Mouse (Mus musculus): ENCODE data around the gene Cdh23. TPM values are rescaled to one million over a fixed set of nuclear protein-coding genes. Genes with fewer than 3 reads are reported as not detected.

Gene Cdh23
- polyA plus RNA-seq, 1 experiment from 2014 or later: 0.19 TPM

DNA sequence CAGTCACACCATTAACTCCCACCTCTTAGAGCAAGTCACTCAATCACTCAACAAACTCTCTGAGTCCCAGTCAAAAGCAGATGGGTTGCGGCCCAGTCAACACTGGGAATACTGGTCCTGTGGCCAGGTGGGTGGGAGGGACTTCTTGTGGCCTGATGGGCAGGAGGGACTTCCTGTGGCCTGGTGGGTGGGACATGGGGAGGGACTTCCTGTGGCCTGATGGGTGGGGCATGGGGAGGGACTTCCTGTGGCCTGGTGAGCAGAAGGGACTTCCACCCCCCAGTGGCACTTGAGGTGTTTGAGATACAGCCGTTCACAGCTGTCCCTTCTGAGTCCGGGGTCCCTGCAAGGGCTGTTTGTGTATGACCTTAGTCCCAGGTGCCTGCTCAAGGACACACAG, 27.7 kb downstream of the Cdh23 start:
- Histone ChIP-seq H3K36me3 (no peaks in the 10 kb centered on the region), H3K27me3 (replicated peaks) (no peaks in the 10 kb centered on the region), H3K9me3 (replicated peaks) (no peaks in the 10 kb centered on the region), H3K27ac (no peak overlapping the region), H3K9ac (no peak overlapping the region), H3K4me2 (no peak overlapping the region), H3K4me3 (no peak overlapping the region), H3K4me1 (no peaks in the 10 kb centered on the region)
- WGBS (ENCODE audit: insufficient replicate concordance): 69% methylated on average over 3 of the region's 3 CpGs
- no peak for ATAC-seq

DNA sequence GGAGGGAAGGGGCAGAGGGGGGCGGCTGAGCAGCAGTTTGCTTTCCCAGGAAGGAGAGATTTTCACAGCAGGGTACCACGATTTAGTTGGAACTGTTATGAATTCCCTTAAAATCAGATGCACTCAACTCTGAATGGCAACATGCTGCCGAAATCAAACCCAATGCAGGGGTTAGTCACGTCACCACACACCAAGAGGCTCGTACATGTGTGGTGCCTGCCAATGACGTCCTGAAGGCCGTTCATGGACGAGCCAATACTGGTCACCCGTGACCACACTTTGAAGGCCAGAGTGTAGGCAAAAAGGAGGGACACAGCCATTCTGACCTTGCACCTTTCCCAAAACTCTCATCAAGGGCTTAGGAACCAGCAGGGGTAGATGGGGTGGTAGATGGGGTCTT, 35.3 kb downstream of the Cdh23 start:
- WGBS (ENCODE audit: insufficient replicate concordance): 53% methylated on average over 9 of the region's 9 CpGs

DNA sequence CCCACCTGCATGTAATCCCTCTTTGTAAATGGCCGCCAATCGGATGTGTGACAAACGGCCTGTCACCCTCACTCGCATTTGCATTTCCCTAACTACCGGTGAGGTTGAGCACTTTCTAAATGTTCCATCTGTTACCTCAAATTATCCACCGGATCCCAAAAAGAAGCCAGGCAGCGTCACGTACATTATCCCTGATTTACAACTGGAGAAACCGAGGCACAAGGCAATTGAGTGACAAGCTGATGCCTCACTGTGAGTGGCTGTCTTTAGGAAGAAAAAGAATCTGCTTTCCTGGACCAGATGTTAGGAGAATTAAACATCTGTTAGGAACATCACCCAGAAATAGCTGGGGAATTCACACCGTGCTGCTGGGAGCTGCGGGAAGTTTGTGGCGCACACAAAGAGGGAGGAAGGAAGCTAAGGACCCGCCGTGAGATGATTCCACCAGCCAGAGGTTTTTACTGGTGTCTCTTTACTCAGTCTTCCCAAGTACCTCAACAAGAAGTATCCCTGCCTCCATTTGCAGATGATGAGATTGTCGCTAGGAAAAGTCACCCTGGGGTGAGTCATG, 36.8 kb downstream of the Cdh23 start:
- no peak overlapping the region for H3K27ac ChIP-seq
- no peaks in the 10 kb centered on the region for H3K9me3 ChIP-seq (replicated peaks)
- H3K4me3 ChIP-seq: no peak overlapping the region
- H3K4me2 ChIP-seq: no peak overlapping the region
- H3K36me3 ChIP-seq: no peaks in the 10 kb centered on the region
- H3K9ac ChIP-seq: no peak overlapping the region
- no peaks in the 10 kb centered on the region; the same call in 1 of the 2 replicates for H3K27me3 ChIP-seq (replicated peaks)
- no peaks in the 10 kb centered on the region for H3K4me1 ChIP-seq
- no peak for ATAC-seq
- WGBS (ENCODE audit: insufficient replicate concordance): 43% methylated on average over 15 of the region's 15 CpGs

More for the DNA sequence above, 35.3 kb downstream of the Cdh23 start:
- Histone ChIP-seq H3K4me1 (no peaks in the 10 kb centered on the region), H3K4me3 (no peak overlapping the region), H3K27ac (no peak overlapping the region), H3K9me3 (replicated peaks) (no peaks in the 10 kb centered on the region), H3K4me2 (no peak overlapping the region), H3K27me3 (replicated peaks) (no peaks in the 10 kb centered on the region; the same call in 1 of the 2 replicates), H3K9ac (no peak overlapping the region), H3K36me3 (no peaks in the 10 kb centered on the region)
- ATAC-seq: no peak

DNA sequence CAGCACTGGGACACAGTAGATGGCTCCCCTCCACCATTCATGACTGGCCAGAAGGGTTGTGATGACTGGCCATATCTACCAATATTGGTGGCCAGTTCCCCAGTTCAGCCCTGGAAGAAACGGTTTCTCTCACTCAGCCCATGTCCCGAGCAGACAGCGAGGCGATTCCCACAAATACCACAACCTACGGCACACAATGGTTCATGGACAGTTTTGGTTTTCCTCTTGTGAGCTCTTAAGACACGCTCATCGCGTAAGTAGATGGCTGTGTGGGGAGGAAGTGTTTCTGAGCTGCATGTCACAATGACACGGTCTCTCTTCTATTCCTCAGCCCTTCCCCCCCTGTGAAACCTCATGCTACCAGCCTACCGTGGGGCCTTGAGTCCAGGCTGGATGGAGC, 38.1 kb downstream of the Cdh23 start:
- no peak overlapping the region for H3K9ac ChIP-seq
- no peaks in the 10 kb centered on the region for H3K36me3 ChIP-seq
- no peaks in the 10 kb centered on the region for H3K9me3 ChIP-seq (replicated peaks)
- WGBS (ENCODE audit: insufficient replicate concordance): 22% methylated on average over 10 of the region's 10 CpGs
- H3K4me2 ChIP-seq: no peak overlapping the region
- no peak overlapping the region for H3K27ac ChIP-seq
- no peak for ATAC-seq
- no peaks in the 10 kb centered on the region; the same call in 1 of the 2 replicates for H3K27me3 ChIP-seq (replicated peaks)
- no peak overlapping the region for H3K4me3 ChIP-seq
- H3K4me1 ChIP-seq: no peaks in the 10 kb centered on the region

DNA sequence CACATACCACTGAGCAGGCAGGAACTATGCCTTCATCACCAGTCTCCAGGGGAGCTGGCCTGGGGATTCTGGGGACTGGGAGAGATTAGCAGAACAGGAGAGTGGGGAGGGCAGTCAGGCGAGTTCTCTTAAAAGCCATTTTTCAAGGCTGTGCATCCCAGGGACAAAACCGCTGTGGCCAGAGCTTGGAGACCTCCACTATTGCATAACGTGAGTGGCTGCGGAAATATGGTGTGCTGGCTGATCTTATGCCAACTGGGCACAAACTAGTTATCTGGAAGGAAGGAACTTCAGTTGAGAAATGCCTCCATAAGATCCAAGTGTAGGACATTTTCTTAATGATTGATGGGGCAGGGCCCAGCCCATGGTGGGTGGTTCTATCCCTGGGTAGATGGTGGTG, 42.6 kb downstream of the Cdh23 start:
- no peak overlapping the region for H3K27ac ChIP-seq
- no peaks in the 10 kb centered on the region for H3K9me3 ChIP-seq (replicated peaks)
- H3K9ac ChIP-seq: no peak overlapping the region
- H3K4me1 ChIP-seq: no peaks in the 10 kb centered on the region
- WGBS (ENCODE audit: insufficient replicate concordance): 72% methylated on average over 4 of the region's 4 CpGs
- no peak overlapping the region for H3K4me3 ChIP-seq
- peaks cover 3% of the 10 kb centered on the region; the same call in 1 of the 2 replicates for H3K27me3 ChIP-seq (replicated peaks)
- H3K36me3 ChIP-seq: no peaks in the 10 kb centered on the region
- no peak for ATAC-seq
- H3K4me2 ChIP-seq: no peak overlapping the region

DNA sequence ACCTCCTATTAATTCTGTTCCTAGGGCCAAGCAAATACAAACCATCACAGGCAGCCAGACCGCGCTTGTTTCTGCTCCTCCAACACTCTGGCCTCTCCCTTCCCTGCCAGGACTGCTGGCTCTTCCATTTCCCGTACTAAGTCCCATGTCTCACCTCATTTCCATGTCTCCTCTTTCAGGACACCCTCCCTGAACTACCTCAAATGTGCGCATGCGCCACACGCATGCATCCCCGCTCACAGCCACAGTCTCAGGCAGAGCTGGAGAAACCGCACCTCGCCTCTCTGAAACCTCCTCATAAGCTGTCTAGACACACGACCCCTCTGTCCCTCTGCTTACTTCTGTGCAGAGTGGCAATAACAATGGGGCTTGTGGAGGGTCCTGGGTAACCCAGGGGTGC, 43.2 kb downstream of the Cdh23 start:
- Histone ChIP-seq H3K4me3 (no peak overlapping the region), H3K4me1 (no peaks in the 10 kb centered on the region), H3K9me3 (replicated peaks) (no peaks in the 10 kb centered on the region), H3K9ac (no peak overlapping the region), H3K27ac (no peak overlapping the region), H3K4me2 (no peak overlapping the region), H3K27me3 (replicated peaks) (peaks cover 3% of the 10 kb centered on the region; the same call in 1 of the 2 replicates), H3K36me3 (no peaks in the 10 kb centered on the region)
- ATAC-seq: no peak
- 82% methylated on average over 10 of the region's 10 CpGs for WGBS (ENCODE audit: insufficient replicate concordance)

DNA sequence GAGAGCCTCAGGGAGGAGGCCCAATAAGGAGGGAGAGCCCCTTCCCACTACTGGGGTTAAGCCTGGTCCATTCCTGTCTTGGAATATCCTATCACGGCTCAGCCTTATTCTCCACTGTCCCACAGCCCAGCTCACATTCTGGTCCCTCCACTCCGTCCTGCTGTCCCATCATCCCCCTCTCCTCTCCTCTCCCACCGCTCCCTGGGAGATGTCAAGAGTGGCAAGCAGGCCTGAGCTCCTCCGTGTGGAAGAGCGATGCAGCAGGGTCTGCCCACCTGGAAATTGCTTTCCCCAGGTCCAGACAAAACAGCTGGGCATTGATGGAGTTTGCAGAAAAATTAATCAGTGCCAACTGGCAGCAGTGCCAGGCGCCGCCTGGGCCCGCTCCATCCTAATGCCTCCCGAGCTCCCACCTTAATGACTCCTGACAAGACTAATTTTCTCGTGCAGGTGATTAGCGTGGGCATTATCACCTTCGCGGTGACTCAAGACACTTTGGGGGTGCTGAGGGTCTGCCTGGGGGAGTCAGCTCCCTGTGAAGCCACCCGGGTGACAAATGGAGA, 52.1 kb downstream of the Cdh23 start:
- Histone ChIP-seq H3K9ac (no peak overlapping the region), H3K36me3 (no peaks in the 10 kb centered on the region), H3K4me2 (no peak overlapping the region), H3K27ac (no peak overlapping the region), H3K9me3 (replicated peaks) (no peaks in the 10 kb centered on the region), H3K27me3 (replicated peaks) (0 out of 2 replicates have a peak, but pooled peaks cover 6% of the 10 kb centered on the region), H3K4me3 (no peak overlapping the region), H3K4me1 (no peaks in the 10 kb centered on the region)
- ATAC-seq: no peak
- WGBS (ENCODE audit: insufficient replicate concordance): 55% methylated on average over 14 of the region's 14 CpGs

DNA sequence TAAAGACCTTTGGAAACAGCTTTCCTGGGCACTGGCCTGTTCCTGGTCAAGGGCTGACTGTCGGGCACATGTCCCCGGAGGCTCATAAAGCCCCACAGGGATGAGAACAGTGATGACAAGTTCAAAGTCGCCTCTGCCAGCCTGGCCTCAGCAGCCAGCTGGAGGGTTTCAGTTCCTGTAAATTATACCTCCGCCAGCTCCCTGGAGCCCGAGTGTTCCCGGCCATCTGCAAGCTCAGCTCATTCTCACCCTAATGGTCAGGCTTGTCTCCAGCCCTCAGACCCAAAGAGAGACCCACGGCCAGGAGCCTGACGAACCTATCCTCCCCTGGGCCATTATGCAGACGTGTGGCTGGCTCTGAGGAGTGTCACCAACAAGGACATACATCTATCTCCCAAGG, 57.0 kb downstream of the Cdh23 start:
- H3K27ac ChIP-seq: no peak overlapping the region
- H3K4me1 ChIP-seq: no peaks in the 10 kb centered on the region
- H3K9me3 ChIP-seq (replicated peaks): no peaks in the 10 kb centered on the region
- H3K9ac ChIP-seq: no peak overlapping the region
- H3K4me2 ChIP-seq: no peak overlapping the region
- WGBS (ENCODE audit: insufficient replicate concordance): 50% methylated on average over 9 of the region's 9 CpGs
- no peak overlapping the region for H3K4me3 ChIP-seq
- peaks cover 5% of the 10 kb centered on the region; the same call in 1 of the 2 replicates for H3K27me3 ChIP-seq (replicated peaks)
- no peak for ATAC-seq
- no peaks in the 10 kb centered on the region for H3K36me3 ChIP-seq

DNA sequence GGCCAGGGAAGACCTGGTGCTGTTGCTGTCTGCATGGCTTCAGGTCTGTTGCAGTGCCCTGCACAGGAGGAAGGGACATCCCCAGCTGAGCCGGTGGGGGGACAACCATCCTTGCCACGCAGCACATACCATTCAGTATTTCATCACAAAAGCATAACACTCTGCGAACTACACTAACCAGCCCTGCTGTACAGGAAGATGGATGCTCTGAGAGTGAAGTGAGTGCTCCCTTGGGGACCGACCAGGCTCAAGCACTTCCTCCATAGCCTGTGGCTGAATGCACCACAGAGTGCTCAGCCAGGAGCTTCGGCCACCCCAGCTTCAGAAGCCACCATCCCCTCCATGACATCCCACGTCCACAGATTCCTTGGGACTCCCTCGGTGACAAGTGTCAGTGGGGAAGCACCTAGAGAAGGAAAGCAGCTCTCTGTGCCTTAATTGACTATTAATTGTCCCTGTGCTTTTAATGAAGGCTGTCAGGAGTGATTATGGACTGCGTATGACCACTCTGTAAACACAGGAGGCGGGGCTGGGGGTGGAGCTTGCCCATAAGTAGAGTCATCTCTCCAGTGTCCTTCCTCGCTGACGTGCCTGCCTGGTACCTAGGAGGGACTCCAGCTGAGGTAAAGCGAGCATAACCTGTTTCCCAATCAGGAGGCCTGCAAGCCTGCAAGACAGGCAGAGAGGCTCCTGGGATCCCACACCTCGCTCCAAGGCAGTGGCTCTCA, 60.6 kb downstream of the Cdh23 start:
- Histone ChIP-seq H3K4me2 (no peak overlapping the region), H3K36me3 (no peaks in the 10 kb centered on the region), H3K9ac (no peak overlapping the region), H3K4me1 (no peaks in the 10 kb centered on the region), H3K27ac (no peak overlapping the region), H3K27me3 (replicated peaks) (no peaks in the 10 kb centered on the region; the same call in 1 of the 2 replicates), H3K9me3 (replicated peaks) (no peaks in the 10 kb centered on the region), H3K4me3 (no peak overlapping the region)
- 30% methylated on average over 13 of the region's 13 CpGs for WGBS (ENCODE audit: insufficient replicate concordance)
- ATAC-seq: no peak

DNA sequence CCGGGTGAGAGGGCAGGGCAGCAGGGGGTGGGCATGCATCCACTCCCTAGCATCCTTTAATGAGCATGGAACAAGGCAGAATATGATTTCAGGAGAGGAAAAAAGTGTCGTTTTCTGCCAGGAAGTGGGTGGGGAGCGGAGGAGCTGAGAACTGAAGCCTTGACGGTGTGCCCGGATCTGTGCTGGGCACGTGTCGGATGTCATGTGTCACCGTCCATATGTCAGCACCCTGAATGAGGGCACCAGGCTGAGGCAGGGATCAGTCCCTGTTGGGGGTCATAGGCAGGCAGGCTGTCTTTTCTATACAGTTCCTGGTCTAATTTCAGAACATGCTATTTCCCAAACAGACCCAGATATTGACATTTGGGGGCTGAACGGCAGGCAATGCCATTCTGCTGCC, 61.9 kb downstream of the Cdh23 start:
- Histone ChIP-seq H3K27me3 (replicated peaks) (no peaks in the 10 kb centered on the region; the same call in 1 of the 2 replicates), H3K9me3 (replicated peaks) (no peaks in the 10 kb centered on the region)

DNA sequence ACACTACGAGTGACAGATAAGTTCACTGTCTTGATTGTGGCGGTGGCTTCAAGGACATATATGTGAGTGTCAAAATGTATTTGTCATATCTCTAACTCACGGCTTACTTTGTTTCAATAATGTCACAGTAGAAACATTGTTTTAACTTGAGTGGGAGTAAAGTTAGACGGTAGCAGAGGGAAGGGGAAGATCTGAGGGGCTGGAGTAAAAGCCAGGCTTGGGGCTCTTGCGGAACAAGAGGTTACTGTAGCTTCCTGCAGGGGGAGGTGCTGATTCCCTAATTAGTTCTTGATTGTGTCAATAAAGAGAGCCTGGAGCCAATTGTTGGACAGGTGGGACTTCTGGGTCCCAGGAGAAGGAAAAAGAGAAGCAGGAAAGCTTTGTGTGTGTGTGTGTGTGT, 70.2 kb downstream of the Cdh23 start:
- H3K9ac ChIP-seq: no peak overlapping the region
- H3K9me3 ChIP-seq (replicated peaks): no peaks in the 10 kb centered on the region
- H3K27ac ChIP-seq: no peak overlapping the region
- no peak overlapping the region for H3K4me2 ChIP-seq
- H3K36me3 ChIP-seq: no peaks in the 10 kb centered on the region
- ATAC-seq: no peak
- no peaks in the 10 kb centered on the region for H3K27me3 ChIP-seq (replicated peaks)
- H3K4me3 ChIP-seq: no peak overlapping the region
- no peaks in the 10 kb centered on the region for H3K4me1 ChIP-seq
- 53% methylated on average over 5 of the region's 5 CpGs for WGBS (ENCODE audit: insufficient replicate concordance)

More for the DNA sequence above, 61.9 kb downstream of the Cdh23 start:
- WGBS (ENCODE audit: insufficient replicate concordance): 51% methylated on average over 9 of the region's 9 CpGs
- H3K4me1 ChIP-seq: no peaks in the 10 kb centered on the region
- H3K9ac ChIP-seq: no peak overlapping the region
- no peak for ATAC-seq
- H3K4me2 ChIP-seq: no peak overlapping the region
- no peak overlapping the region for H3K4me3 ChIP-seq
- H3K36me3 ChIP-seq: no peaks in the 10 kb centered on the region
- H3K27ac ChIP-seq: no peak overlapping the region

DNA sequence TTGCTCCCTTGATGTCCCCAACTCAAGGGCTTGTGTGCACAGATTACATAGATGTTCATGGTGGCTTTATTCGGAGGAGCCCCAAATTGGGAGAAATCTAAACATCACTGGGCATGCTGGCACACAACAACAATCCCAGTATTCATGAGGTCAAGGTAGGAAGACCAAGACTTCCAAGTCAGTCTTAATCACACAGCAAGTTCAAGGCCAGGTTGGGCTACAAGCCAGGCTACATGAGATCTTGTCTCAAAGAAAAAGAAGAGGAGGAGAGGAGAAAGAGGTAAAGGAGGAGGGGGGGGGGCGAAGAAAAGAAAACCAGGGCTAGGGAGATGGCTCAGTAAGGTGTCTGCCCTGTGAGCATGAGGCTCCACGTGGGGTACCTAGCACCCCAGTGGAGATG, 70.8 kb downstream of the Cdh23 start:
- Histone ChIP-seq H3K4me3 (no peak overlapping the region), H3K27ac (no peak overlapping the region), H3K36me3 (no peaks in the 10 kb centered on the region), H3K9me3 (replicated peaks) (no peaks in the 10 kb centered on the region), H3K27me3 (replicated peaks) (no peaks in the 10 kb centered on the region), H3K9ac (no peak overlapping the region), H3K4me1 (no peaks in the 10 kb centered on the region), H3K4me2 (no peak overlapping the region)
- WGBS (ENCODE audit: insufficient replicate concordance): 58% methylated on average over 3 of the region's 3 CpGs
- no peak for ATAC-seq

Measured in liver, embryonic 12.5 days (tissue).